Mouse (Mus musculus): ENCODE measurements around the gene Krr1. TPM values are rescaled to one million over a fixed set of nuclear protein-coding genes. Genes with fewer than 3 reads are reported as not detected.
"Not testable (repeated sequence)": the region's sequence is repeated elsewhere in the genome, so short reads cannot be mapped to it uniquely, and the experiment has no call there.

The Krr1 gene
- polyA plus RNA-seq, 1 experiment from 2014 or later, result 37.9 TPM

- TF ChIP-seq CTCF (IDR thresholded peaks at IDR 0.05), result no peak
- DNase-seq (ENCODE audit: low read depth, low spot score) (no peak), ATAC-seq (no peak)
- no peaks in the 10 kb centered on the region for H3K27me3 ChIP-seq
- CTCF ChIA-PET, result interaction anchor here (2.3 kb wide), 1 partner anchor 8 kb away, joined by 6 read pairs; no protein-coding TSS in a partner anchor
- in situ Hi-C loops (cut with MboI; ENCODE audit: low pct_unique_long_range_greater_than_20kb), result no loop called here
- POLR2A ChIA-PET, result no interaction called here
Observed at GRCm38 (mm10) chr10:112001756-112002520, 29.5 kb downstream of the Krr1 start.

- in situ Hi-C loops (cut with MboI; ENCODE audit: low pct_unique_long_range_greater_than_20kb), result no loop called here
- ChIA-PET CTCF (interaction anchor here (2.3 kb wide), 1 partner anchor 9 kb away, joined by 6 read pairs; no protein-coding TSS in a partner anchor), POLR2A (no interaction called here)
- DNase-seq (ENCODE audit: low read depth, low spot score) (no peak), ATAC-seq (no peak)
- no peaks in the 10 kb centered on the region for H3K27me3 ChIP-seq
- no peak for TF ChIP-seq CTCF (IDR thresholded peaks at IDR 0.05)
Observed at GRCm38 (mm10) chr10:112002544-112003215, 30.2 kb downstream of the Krr1 start, which contains the start of gene Glipr1. TSS of gene Glipr1 (minus strand) at chr10:112002631.

- in situ Hi-C loops (cut with MboI; ENCODE audit: low pct_unique_long_range_greater_than_20kb), result loop anchor here (5.0 kb wide), 1 partner anchor 198 kb away; no protein-coding TSS in a partner anchor
- ATAC-seq; DNase-seq (ENCODE audit: low read depth, low spot score); CTCF ChIA-PET; H3K27me3 ChIP-seq; POLR2A ChIA-PET: not testable (repeated sequence)
Observed at GRCm38 (mm10) chr10:112009511-112009910, 37.0 kb downstream of the Krr1 start.

- no peak for DNase-seq (ENCODE audit: low read depth, low spot score)
- peaks cover 5% of the 10 kb centered on the region for H3K27me3 ChIP-seq
- POLR2A ChIA-PET, result no interaction called here
Observed at GRCm38 (mm10) chr10:112023585-112023984, 51.1 kb downstream of the Krr1 start.

GRCm38 (mm10) chr10:112028689-112029088 is 56.2 kb downstream of the Krr1 start:
- H3K27me3 ChIP-seq; POLR2A ChIA-PET; in situ Hi-C loops (cut with MboI; ENCODE audit: low pct_unique_long_range_greater_than_20kb); ATAC-seq; CTCF ChIA-PET; DNase-seq (ENCODE audit: low read depth, low spot score): not testable (repeated sequence)

More at GRCm38 (mm10) chr10:112023585-112023984, 51.1 kb downstream of the Krr1 start:
- ATAC-seq, result no peak
- in situ Hi-C loops (cut with MboI; ENCODE audit: low pct_unique_long_range_greater_than_20kb), result no loop called here
- CTCF ChIA-PET, result no interaction called here
- no peak for TF ChIP-seq CTCF (IDR thresholded peaks at IDR 0.05)

Other genes starting within 250 kb of the Krr1 start
- 81.1 TPM for gene Glipr1, start 30.0 kb downstream of the Krr1 start, polyA plus RNA-seq (2021)
- not detected for gene Glipr1l1, start 87.5 kb downstream of the Krr1 start, polyA plus RNA-seq (2021)
- not detected for gene Glipr1l2, start 110.7 kb downstream of the Krr1 start, polyA plus RNA-seq (2021)
- gene Glipr1l3, start 187.7 kb downstream of the Krr1 start, polyA plus RNA-seq (2021), result not detected
- gene Caps2, start 191.0 kb downstream of the Krr1 start, polyA plus RNA-seq (2021), result 5.9 TPM